29 mouse cellular contexts compared by ENCODE assay signal in the genomic region with DNA sequence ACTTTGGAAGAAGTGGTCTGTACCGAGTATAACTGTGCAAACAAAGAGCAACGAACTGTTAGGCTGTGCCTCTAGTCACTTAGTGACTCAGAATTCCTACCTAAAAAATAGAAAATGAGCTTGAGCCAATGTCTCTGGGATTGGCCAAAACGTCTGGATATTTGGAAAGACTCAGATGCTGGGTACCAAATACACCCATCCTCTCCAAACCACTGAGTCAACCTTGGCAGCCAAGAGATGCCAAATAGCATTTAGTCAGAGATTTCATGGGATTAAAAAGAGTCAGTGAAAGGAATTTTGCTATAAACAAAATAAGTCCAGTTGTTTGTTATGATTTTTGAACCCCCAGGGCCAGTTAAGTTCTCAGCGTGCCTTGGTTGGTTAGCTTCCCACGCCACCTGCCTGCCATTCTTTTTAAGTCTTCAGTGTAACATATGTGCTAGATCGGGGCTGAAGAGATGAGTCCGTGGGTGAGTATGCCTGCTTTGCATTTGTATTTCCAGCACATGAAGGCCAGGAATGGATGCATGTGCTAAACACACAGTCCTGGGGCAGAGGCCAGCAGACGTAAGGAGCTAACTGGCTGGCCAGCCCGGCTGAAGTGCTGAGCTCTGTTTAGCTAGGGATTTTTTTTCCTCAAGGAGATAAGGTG. TPM values are rescaled to one million over a fixed set of nuclear protein-coding genes. Genes with fewer than 3 reads are reported as not detected.
A peak's percentile ranks its signal among the peaks of the same experiment; 100 is the strongest.
DNase-seq lines count a peak whose midpoint lies in the region; ATAC-seq lines count a peak whose summit lies in the region.
"Had no signal": no experiment of that assay in that cellular context is flagged by ENCODE, and none has a peak within 500 bp of the region (broad histone marks: within the 10 kb centered on the region; RNA-seq: fewer than 3 reads in every experiment).

No protein-coding gene starts in this region.

- no peak overlapping the region for H3K4me3 ChIP-seq in embryonic facial prominence, embryonic 14.5 days (ENCODE audit: low read depth, low read length)
- H3K4me3 ChIP-seq in embryonic facial prominence, embryonic 10.5 days: no peak overlapping the region
- H3K4me3 ChIP-seq in forebrain, embryonic 10.5 days: no peak overlapping the region
- H3K4me3 ChIP-seq: heart, embryonic 13.5 days; hindbrain, embryonic 12.5 days; myocyte had no signal

- 56% methylated on average over 9 of the region's 9 CpGs for WGBS in embryonic facial prominence, embryonic 14.5 days
- WGBS in embryonic facial prominence, embryonic 10.5 days: 80% methylated on average over 9 of the region's 9 CpGs
- whole genome bisulfite sequencing in forebrain, embryonic 10.5 days: 84% methylated on average over 9 of the region's 9 CpGs

- H3K4me1 ChIP-seq in embryonic facial prominence, embryonic 14.5 days (ENCODE audit: control insufficient read depth, insufficient read depth, low read length): peaks cover 3% of the 10 kb centered on the region
- H3K4me1 ChIP-seq in embryonic facial prominence, embryonic 10.5 days: no peaks in the 10 kb centered on the region
- no peaks in the 10 kb centered on the region for H3K4me1 ChIP-seq in forebrain, embryonic 10.5 days
- H3K4me1 ChIP-seq: heart, embryonic 13.5 days; hindbrain, embryonic 12.5 days had no signal

- DNase-seq in embryonic facial prominence, embryonic 14.5 days (ENCODE audit: low spot score): peak; percentile 28
- no peak for DNase-seq in embryonic facial prominence, embryonic 10.5 days (ENCODE audit: low spot score)
- peak; percentile 29 to 49 for DNase-seq in right cerebral cortex, adult 2 months (ENCODE audit: low spot score in 2 of 2)
- no peak for DNase-seq in right cerebral cortex, postnatal 4 days
- peak; percentile 30 to 45 for DNase-seq in right cerebral cortex, postnatal 10 days (ENCODE audit: low spot score in 2 of 2)
- no peak for DNase-seq in kidney, adult 18-20 months
- no peak for DNase-seq in forebrain, embryonic 10.5 days (ENCODE audit: extremely low spot score, low spot score)
- no peak for DNase-seq in embryo, embryonic 9.5 days (ENCODE audit: extremely low spot score)
- DNase-seq: adrenal gland, postnatal 36 days; cerebellum, adult 11 months; cerebellum, adult 9-11 months; gastrocnemius, postnatal 25 days; heart, adult 18-20 months; heart, postnatal 14 days; liver, postnatal 0 days; thymus, adult 18-20 months; thymus, postnatal 36 days had no signal

- no peak overlapping the region for H3K27ac ChIP-seq in embryonic facial prominence, embryonic 14.5 days (replicated peaks; ENCODE audit: low read depth, low read length)
- H3K27ac ChIP-seq in embryonic facial prominence, embryonic 10.5 days (replicated peaks): no peak overlapping the region
- H3K27ac ChIP-seq in forebrain, embryonic 10.5 days: no peak overlapping the region
- H3K27ac ChIP-seq: heart, embryonic 13.5 days; hindbrain, embryonic 12.5 days; macrophage had no signal

- H3K9ac ChIP-seq in embryonic facial prominence, embryonic 14.5 days (ENCODE audit: low read depth, low read length): no peak overlapping the region
- H3K9ac ChIP-seq: heart, embryonic 13.5 days; hindbrain, embryonic 12.5 days; liver, postnatal 0 days had no signal

- H3K27me3 ChIP-seq in embryonic facial prominence, embryonic 14.5 days (replicated peaks; ENCODE audit: control insufficient read depth, insufficient read depth, low read length): no peaks in the 10 kb centered on the region
- peaks cover 10% of the 10 kb centered on the region; the same call in 1 of the 2 replicates for H3K27me3 ChIP-seq in embryonic facial prominence, embryonic 10.5 days (replicated peaks; ENCODE audit: low read depth, poor library complexity, severe bottlenecking)
- H3K27me3 ChIP-seq in forebrain, embryonic 10.5 days (ENCODE audit: poor library complexity, severe bottlenecking): no peaks in the 10 kb centered on the region
- H3K27me3 ChIP-seq: hindbrain, embryonic 12.5 days had no signal

- H3K36me3 ChIP-seq in embryonic facial prominence, embryonic 14.5 days (ENCODE audit: control insufficient read depth, insufficient read depth, low read length): no peaks in the 10 kb centered on the region
- H3K36me3 ChIP-seq in embryonic facial prominence, embryonic 10.5 days (replicated peaks): no peaks in the 10 kb centered on the region
- H3K36me3 ChIP-seq in forebrain, embryonic 10.5 days (replicated peaks): no peaks in the 10 kb centered on the region
- H3K36me3 ChIP-seq: heart, embryonic 13.5 days; hindbrain, embryonic 12.5 days had no signal

- no peak overlapping the region for H3K4me2 ChIP-seq in embryonic facial prominence, embryonic 14.5 days (ENCODE audit: low read depth, low read length)
- H3K4me2 ChIP-seq: heart, embryonic 13.5 days; hindbrain, embryonic 12.5 days; liver, embryonic 11.5 days had no signal

- no peak for ATAC-seq in embryonic facial prominence, embryonic 14.5 days (ENCODE audit: low read depth)
- ATAC-seq: forebrain, embryonic 14.5 days; intestine, postnatal 0 days; liver, postnatal 0 days; lung, postnatal 0 days; midbrain, embryonic 16.5 days had no signal

- no peaks in the 10 kb centered on the region for H3K9me3 ChIP-seq in embryonic facial prominence, embryonic 14.5 days (ENCODE audit: control insufficient read depth, low read length)
- H3K9me3 ChIP-seq in embryonic facial prominence, embryonic 10.5 days: no peaks in the 10 kb centered on the region
- no peaks in the 10 kb centered on the region for H3K9me3 ChIP-seq in forebrain, embryonic 10.5 days
- H3K9me3 ChIP-seq: heart, embryonic 13.5 days; hindbrain, embryonic 12.5 days had no signal

RNA-seq across cellular contexts. Expression of gene Lhx8, which starts 36.5 kb away (rescaled TPM):
- polyA plus RNA-seq in embryonic facial prominence, embryonic 14.5 days (2014; fragmentation: Nextera tagmentation; extraction: Ambion mirVana): 12.0 and 15.1 TPM in 2 replicates
- 59.5 and 63.6 TPM in 2 replicates for polyA plus RNA-seq in embryonic facial prominence, embryonic 10.5 days (2016; fragmentation: Nextera tagmentation; extraction: Ambion mirVana)
- 2.5 and 4.8 TPM in 2 replicates for polyA plus RNA-seq in forebrain, embryonic 10.5 days (2016; fragmentation: Nextera tagmentation; extraction: Ambion mirVana)
- polyA plus RNA-seq: intestine, postnatal 0 days; large intestine, adult 2 months; liver, postnatal 0 days; lung, postnatal 0 days; macrophage; myocyte; neural tube, embryonic 14.5 days; stomach, embryonic 14.5 days had no signal

Comparison
In these comparisons a context has a peak if more than half of its experiments do, and no peak if none do; other contexts are left out.
1. DNase-seq: peak in embryonic facial prominence, embryonic 14.5 days (single experiment), right cerebral cortex, adult 2 months (2 of 2) and right cerebral cortex, postnatal 10 days (2 of 2); none in embryonic facial prominence, embryonic 10.5 days (single experiment), right cerebral cortex, postnatal 4 days (single experiment), kidney, adult 18-20 months (single experiment), forebrain, embryonic 10.5 days (single experiment) and embryo, embryonic 9.5 days (single experiment).